Mouse (Mus musculus): Measurements from ENCODE around the gene Bcar1. TPM values are rescaled to one million over a fixed set of nuclear protein-coding genes. Genes with fewer than 3 reads are reported as not detected.

Gene Bcar1
- polyA plus RNA-seq, 1 experiment from 2014 or later = 56.3 TPM

DNA sequence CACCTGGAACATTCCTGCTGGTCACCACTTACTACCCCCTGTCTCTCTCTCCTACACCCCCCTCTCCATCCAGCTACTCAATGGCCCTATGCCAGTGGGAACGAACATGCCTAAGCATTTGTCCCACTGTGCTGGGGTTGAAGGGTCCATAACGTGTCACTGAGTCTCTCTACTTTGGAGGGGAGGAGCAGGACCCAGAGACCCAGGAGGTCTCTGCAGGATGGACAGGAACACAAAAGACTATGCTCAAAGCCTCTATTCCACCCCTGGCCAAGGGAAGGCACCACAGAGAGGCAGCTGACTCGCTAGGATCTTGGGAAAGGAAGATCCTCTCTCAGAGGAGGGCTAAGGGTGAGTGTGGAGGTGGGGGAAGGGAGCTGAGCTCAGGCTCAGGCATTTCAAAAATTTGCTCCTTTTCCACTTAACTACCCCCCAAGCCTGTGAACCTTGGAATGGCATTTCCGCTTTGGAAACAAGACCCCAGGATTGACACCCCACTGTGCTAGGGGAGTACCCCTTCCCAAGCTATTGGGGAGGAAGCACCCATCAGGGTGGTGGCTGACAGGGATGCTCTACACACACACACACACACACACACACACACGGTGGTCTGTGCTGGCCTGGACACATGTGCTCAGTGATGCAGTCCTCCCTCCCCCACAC, 9.9 kb downstream of the Bcar1 start:
- 10% methylated on average over 5 of the region's 5 CpGs for WGBS
- no peaks in the 10 kb centered on the region for H3K9me3 ChIP-seq (ENCODE audit: low read depth, low read length)
- no peaks in the 10 kb centered on the region for H3K36me3 ChIP-seq (ENCODE audit: insufficient read depth)
- peak overlapping the region; percentile 16; the same call in 1 of the 2 replicates for H3K9ac ChIP-seq
- TF ChIP-seq CTCF (IDR thresholded peaks at IDR 0.05; ENCODE audit: low read depth) = no peak
- no peaks in the 10 kb centered on the region for H3K27me3 ChIP-seq (ENCODE audit: insufficient read depth, low read length)
- no peak overlapping the region for H3K4me3 ChIP-seq (ENCODE audit: low read depth, low read length)
- peak; percentile 8 for ATAC-seq (ENCODE audit: insufficient read depth)
- H3K27ac ChIP-seq (ENCODE audit: low read depth) = peak overlapping the region; percentile 91
- H3K4me1 ChIP-seq (ENCODE audit: insufficient read depth) = peaks cover 64% of the 10 kb centered on the region
- DNase-seq = peak; percentile 74
- peak overlapping the region; percentile 75 for H3K4me2 ChIP-seq

DNA sequence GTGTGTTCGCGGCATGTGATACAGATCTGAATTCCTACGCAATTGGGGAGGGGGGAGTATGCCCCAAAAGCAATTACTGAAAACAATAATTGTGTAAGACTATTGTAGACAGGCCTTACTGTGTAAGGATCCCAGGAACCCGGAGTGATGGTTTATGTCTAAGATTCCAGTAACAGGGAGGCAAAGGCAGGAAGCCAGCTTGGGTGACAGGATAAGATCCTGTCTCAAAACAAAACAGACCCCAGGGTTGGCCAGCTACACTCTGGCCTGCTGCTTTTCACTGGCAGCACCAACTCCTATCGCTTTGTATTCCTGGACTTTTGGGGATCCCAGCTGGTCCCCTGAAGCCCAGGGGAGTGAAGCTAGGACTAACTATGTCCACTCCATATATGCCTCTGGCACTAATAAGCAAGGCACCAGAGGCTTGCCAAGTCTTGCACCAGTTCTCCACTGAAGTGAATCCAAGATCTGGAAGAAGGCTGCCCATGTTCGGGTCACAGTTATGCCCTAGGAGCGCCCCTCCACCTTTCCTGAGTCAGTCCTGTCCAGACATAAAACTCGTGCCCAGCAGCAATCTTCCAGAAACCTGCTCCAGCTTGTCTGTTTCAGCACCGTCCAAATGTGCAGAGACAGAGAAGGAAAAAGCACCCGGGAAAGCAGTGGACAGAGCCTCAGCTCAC, 11.1 kb downstream of the Bcar1 start:
- TF ChIP-seq CTCF (IDR thresholded peaks at IDR 0.05; ENCODE audit: low read depth) = no peak
- DNase-seq (peak; percentile 76), ATAC-seq (ENCODE audit: insufficient read depth) (peak; percentile 29)
- Histone ChIP-seq H3K9me3 (ENCODE audit: low read depth, low read length) (no peaks in the 10 kb centered on the region), H3K27me3 (ENCODE audit: insufficient read depth, low read length) (no peaks in the 10 kb centered on the region), H3K4me1 (ENCODE audit: insufficient read depth) (peaks cover 64% of the 10 kb centered on the region), H3K27ac (ENCODE audit: low read depth) (peak overlapping the region; percentile 91), H3K4me3 (ENCODE audit: low read depth, low read length) (peak overlapping the region; percentile 78), H3K36me3 (ENCODE audit: insufficient read depth) (no peaks in the 10 kb centered on the region), H3K4me2 (peak overlapping the region; percentile 75), H3K9ac (peak overlapping the region; percentile 45)
- 18% methylated on average over 10 of the region's 10 CpGs for WGBS

DNA sequence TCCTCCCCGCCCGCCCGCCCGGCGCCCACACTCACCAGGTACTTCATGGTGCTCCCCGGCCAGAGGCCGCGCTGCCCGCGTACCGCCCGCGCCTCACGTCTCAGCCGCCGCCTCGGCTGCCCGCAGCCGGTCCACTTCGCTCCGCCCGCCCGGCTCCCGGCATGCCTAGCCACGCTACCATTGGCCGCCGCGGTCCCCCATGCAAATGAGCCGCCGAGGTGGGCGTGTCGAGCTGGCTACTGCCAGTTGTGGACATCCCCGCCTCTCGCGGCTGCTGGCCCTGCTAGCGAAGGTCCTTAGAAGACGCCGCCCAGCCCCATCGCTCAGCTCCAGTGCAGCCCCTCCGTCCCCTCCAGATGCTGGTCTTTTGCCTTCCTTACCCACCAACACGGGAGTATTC, 11.6 kb downstream of the Bcar1 start:
- under 1% methylated on average over 41 of the region's 41 CpGs for WGBS
- peak; percentile 93 for ATAC-seq (ENCODE audit: insufficient read depth)
- Histone ChIP-seq H3K27me3 (ENCODE audit: insufficient read depth, low read length) (no peaks in the 10 kb centered on the region), H3K36me3 (ENCODE audit: insufficient read depth) (no peaks in the 10 kb centered on the region), H3K4me2 (peak overlapping the region; percentile 75), H3K9me3 (ENCODE audit: low read depth, low read length) (no peaks in the 10 kb centered on the region), H3K27ac (ENCODE audit: low read depth) (peak overlapping the region; percentile 91), H3K9ac (peak overlapping the region; percentile 85), H3K4me1 (ENCODE audit: insufficient read depth) (peaks cover 61% of the 10 kb centered on the region), H3K4me3 (ENCODE audit: low read depth, low read length) (peak overlapping the region; percentile 78)
- DNase-seq = peak; percentile 99
- TF ChIP-seq CTCF (IDR thresholded peaks at IDR 0.05; ENCODE audit: low read depth) = no peak

DNA sequence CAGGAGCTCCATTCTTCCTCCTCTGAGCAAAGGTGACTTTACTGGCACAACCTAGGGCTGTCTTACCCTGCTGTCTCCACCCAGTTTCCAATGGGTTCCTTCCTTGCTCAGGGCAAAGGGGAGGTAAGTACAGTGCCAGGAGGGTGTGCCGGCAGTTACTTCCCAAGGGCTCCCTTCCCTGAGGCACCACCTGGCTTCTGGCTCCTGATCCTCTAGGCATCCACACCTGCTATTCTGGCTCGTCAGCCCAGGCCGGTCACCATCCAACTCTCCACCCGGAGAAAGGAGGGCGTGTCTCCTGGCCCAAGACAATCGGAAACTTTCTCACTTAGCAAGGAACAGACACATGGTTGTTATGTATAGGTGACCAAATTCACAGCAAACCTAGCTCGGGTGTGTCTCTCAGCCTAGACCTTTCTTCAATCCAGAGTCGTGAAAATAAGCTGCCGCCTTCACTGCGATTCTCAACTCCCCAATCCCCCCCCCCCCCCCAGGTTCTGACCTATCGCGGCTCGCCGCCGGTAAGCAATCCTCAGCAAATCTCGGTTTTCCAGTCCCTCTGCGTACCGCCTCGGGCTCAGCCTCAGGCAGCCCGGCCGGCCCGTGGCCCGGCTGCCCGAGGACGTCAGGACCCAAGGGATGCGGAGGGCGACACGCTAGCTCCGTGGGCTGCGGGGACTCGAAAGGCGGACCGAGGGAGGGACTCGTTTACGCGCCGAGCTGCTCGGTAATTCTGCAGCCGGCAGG, 12.2 kb downstream of the Bcar1 start:
- H3K9ac ChIP-seq = peak overlapping the region; percentile 85
- no peak for TF ChIP-seq CTCF (IDR thresholded peaks at IDR 0.05; ENCODE audit: low read depth)
- no peaks in the 10 kb centered on the region for H3K9me3 ChIP-seq (ENCODE audit: low read depth, low read length)
- H3K36me3 ChIP-seq (ENCODE audit: insufficient read depth) = no peaks in the 10 kb centered on the region
- DNase-seq = peak; percentile 61
- peak overlapping the region; percentile 89 for H3K27ac ChIP-seq (ENCODE audit: low read depth)
- peaks cover 64% of the 10 kb centered on the region for H3K4me1 ChIP-seq (ENCODE audit: insufficient read depth)
- peak overlapping the region; percentile 78 for H3K4me3 ChIP-seq (ENCODE audit: low read depth, low read length)
- peak overlapping the region; percentile 75 for H3K4me2 ChIP-seq
- peak; percentile 31 for ATAC-seq (ENCODE audit: insufficient read depth)
- under 1% methylated on average over 38 of the region's 39 CpGs for whole genome bisulfite sequencing
- H3K27me3 ChIP-seq (ENCODE audit: insufficient read depth, low read length) = no peaks in the 10 kb centered on the region

GRCm38 (mm10) chr8:111729233-111730170, 14.1 kb downstream of the Bcar1 start:
- Histone ChIP-seq H3K4me1 (ENCODE audit: insufficient read depth) (peaks cover 51% of the 10 kb centered on the region), H3K27ac (ENCODE audit: low read depth) (no peak overlapping the region)
- no peak for ATAC-seq (ENCODE audit: insufficient read depth)

DNA sequence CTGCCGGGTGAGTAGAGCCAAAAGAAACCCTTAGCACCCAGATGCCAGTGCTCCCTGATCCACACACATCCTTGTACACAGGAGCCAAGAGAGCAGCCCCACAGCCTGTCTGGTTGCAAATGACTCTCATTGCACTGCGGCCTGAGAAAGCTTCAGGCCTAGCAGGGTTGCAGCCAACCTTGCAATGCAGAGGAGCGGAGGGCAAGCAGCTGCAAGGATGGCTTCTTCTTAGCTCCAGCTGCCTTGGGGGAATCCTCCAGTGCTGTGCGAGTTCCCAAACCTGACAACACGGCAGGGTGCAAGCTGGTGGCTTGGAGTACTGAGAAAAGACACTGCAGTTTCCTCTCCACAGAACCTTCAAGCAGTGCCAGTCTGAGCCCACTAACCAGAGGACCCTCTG, 15.1 kb downstream of the Bcar1 start:
- DNase-seq = no peak
- 74% methylated on average over 5 of the region's 5 CpGs for WGBS
- 0 out of 2 replicates have a peak overlapping the region, but pooled peaks have one; percentile 32 for H3K27ac ChIP-seq (ENCODE audit: low read depth)
- H3K36me3 ChIP-seq (ENCODE audit: insufficient read depth) = no peaks in the 10 kb centered on the region
- H3K4me3 ChIP-seq (ENCODE audit: low read depth, low read length) = no peak overlapping the region
- no peaks in the 10 kb centered on the region for H3K9me3 ChIP-seq (ENCODE audit: low read depth, low read length)
- peak overlapping the region; percentile 30 for H3K9ac ChIP-seq
- no peak for ATAC-seq (ENCODE audit: insufficient read depth)
- no peaks in the 10 kb centered on the region for H3K27me3 ChIP-seq (ENCODE audit: insufficient read depth, low read length)
- H3K4me1 ChIP-seq (ENCODE audit: insufficient read depth) = peaks cover 41% of the 10 kb centered on the region
- no peak overlapping the region for H3K4me2 ChIP-seq
- TF ChIP-seq CTCF (IDR thresholded peaks at IDR 0.05; ENCODE audit: low read depth) = no peak

More at GRCm38 (mm10) chr8:111729233-111730170, 14.1 kb downstream of the Bcar1 start:
- H3K36me3 ChIP-seq (ENCODE audit: insufficient read depth) = no peaks in the 10 kb centered on the region
- no peak overlapping the region for H3K4me3 ChIP-seq (ENCODE audit: low read depth, low read length)
- H3K27me3 ChIP-seq (ENCODE audit: insufficient read depth, low read length) = no peaks in the 10 kb centered on the region
- TF ChIP-seq CTCF (IDR thresholded peaks at IDR 0.05; ENCODE audit: low read depth) = 0 out of 2 replicates have a peak, but pooled peaks have one; percentile 3
- H3K9ac ChIP-seq = 0 out of 2 replicates have a peak overlapping the region, but pooled peaks have one; percentile 17
- H3K9me3 ChIP-seq (ENCODE audit: low read depth, low read length) = no peaks in the 10 kb centered on the region
- WGBS = 45% methylated on average over 7 of the region's 7 CpGs
- DNase-seq = no peak
- H3K4me2 ChIP-seq = peak overlapping the region; percentile 75

Measured in lung, embryonic 14.5 days (tissue).